Mouse (Mus musculus) bone marrow macrophage, adult 2 months (primary cell): ENCODE results near the gene Kalrn. TPM values are rescaled to one million over a fixed set of nuclear protein-coding genes. Genes with fewer than 3 reads are reported as not detected.

Experiments
- H3K27ac ChIP-seq: 2 replicates; pipeline ENCODE4 v1.5.1; 2012; ENCODE audit warnings: low read depth, low read length; ENCODE audit not compliant: insufficient read depth
- H3K4me1 ChIP-seq: 2 replicates; pipeline ENCODE4 v1.6.1; 2012; ENCODE audit warnings: low read length; ENCODE audit not compliant: control insufficient read depth, insufficient read depth
- H3K4me3 ChIP-seq: 2 replicates; pipeline ENCODE4 v1.5.1; 2012; ENCODE audit warnings: mild to moderate bottlenecking, low read length, moderate library complexity; ENCODE audit not compliant: insufficient read depth
- CTCF ChIP-seq: IDR thresholded peaks from 2 replicates; pipeline ENCODE4 v1.5.1; 2012; ENCODE audit warnings: low read depth, mild to moderate bottlenecking, low read length, moderate library complexity
- POLR2A ChIP-seq: IDR thresholded peaks from 2 replicates; pipeline ENCODE4 v1.6.1; 2012; ENCODE audit warnings: mild to moderate bottlenecking, low read depth, low read length, borderline replicate concordance
- polyA plus RNA-seq: library from polyadenylated mRNA; stranded (reverse); fragments of >200 nt; gene quantifications from 2 replicates; pipeline ENCODE4 v1.2.4, GENCODE M21; 2012; ENCODE audit not compliant: missing spikeins, insufficient read depth, insufficient read length

Gene Kalrn
- polyA plus RNA-seq, 1 experiment = not detected

DNA sequence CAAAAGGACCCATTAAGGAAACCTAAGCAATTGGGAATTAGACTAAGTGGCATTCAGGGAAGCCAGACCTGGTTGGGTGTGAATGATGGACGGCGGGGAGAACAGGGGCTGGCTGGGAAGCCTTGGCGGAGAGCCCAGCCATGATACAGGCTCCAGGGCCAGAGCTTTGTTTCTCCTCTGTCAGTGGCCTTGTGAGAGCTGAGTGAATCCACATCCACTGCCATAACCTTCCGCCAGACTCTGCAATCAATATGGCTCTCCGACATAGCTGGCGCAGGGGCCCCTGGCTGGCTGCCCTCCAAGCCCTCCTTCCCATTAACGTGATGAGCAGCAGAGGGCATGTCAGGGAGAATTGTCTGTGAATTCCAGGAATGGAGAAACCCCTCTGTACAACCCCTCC lies 117.0 kb downstream of the Kalrn start:
- TF ChIP-seq POLR2A = no peak
- TF ChIP-seq CTCF = no peak
- H3K4me1 ChIP-seq = no peaks in the 10 kb centered on the region

GRCm38 (mm10) chr16:34445666-34446065 lies 127.7 kb downstream of the Kalrn start:
- H3K27ac ChIP-seq = no peak overlapping the region
- no peak overlapping the region for H3K4me3 ChIP-seq
- TF ChIP-seq CTCF (no peak), POLR2A (no peak)
- no peaks in the 10 kb centered on the region for H3K4me1 ChIP-seq

More for the DNA sequence above, 117.0 kb downstream of the Kalrn start:
- no peak overlapping the region for H3K4me3 ChIP-seq
- H3K27ac ChIP-seq = no peak overlapping the region

GRCm38 (mm10) chr16:34441704-34442103 lies 131.6 kb downstream of the Kalrn start:
- TF ChIP-seq CTCF = no peak
- no peak for TF ChIP-seq POLR2A
- Histone ChIP-seq H3K4me1 (no peaks in the 10 kb centered on the region), H3K27ac (no peak overlapping the region), H3K4me3 (no peak overlapping the region)

GRCm38 (mm10) chr16:34440994-34441414 lies 132.3 kb downstream of the Kalrn start:
- no peak overlapping the region for H3K4me3 ChIP-seq
- no peak overlapping the region for H3K27ac ChIP-seq
- TF ChIP-seq POLR2A (no peak), CTCF (no peak)
- H3K4me1 ChIP-seq = no peaks in the 10 kb centered on the region

DNA sequence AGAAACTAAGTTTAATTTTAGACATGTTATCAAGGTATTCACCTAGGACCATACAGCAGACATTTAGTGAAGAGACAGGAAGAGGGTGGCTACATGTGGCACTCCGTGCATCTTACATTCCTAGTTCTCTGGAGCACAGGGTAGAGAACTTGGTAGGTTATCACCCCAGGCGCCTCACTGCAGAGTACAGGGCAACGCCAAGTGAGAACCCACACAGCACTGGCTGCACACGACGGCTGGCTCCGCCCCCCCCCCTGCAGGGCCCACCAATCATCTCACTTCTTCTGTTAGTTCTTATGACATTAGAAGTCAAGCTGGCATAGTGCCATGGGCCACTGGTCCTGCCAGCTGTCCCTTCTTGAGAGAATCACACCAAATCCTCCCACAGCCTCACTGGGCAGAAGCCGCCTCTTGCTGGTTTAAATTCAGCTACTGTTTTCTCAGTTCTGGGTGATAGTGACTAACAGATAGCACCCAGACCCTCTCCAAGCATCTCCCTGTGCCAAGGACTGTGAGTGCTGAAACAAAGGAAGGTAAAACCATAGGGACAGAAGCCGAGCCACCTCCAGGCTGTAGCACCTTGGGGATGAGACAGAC lies 133.2 kb downstream of the Kalrn start:
- H3K4me1 ChIP-seq = no peaks in the 10 kb centered on the region
- H3K27ac ChIP-seq = no peak overlapping the region
- no peak overlapping the region for H3K4me3 ChIP-seq
- no peak for TF ChIP-seq CTCF
- TF ChIP-seq POLR2A = no peak

GRCm38 (mm10) chr16:34430131-34430530 lies 143.2 kb downstream of the Kalrn start:
- no peak for TF ChIP-seq POLR2A
- no peak for TF ChIP-seq CTCF
- H3K27ac ChIP-seq = no peak overlapping the region
- no peaks in the 10 kb centered on the region for H3K4me1 ChIP-seq
- no peak overlapping the region for H3K4me3 ChIP-seq

DNA sequence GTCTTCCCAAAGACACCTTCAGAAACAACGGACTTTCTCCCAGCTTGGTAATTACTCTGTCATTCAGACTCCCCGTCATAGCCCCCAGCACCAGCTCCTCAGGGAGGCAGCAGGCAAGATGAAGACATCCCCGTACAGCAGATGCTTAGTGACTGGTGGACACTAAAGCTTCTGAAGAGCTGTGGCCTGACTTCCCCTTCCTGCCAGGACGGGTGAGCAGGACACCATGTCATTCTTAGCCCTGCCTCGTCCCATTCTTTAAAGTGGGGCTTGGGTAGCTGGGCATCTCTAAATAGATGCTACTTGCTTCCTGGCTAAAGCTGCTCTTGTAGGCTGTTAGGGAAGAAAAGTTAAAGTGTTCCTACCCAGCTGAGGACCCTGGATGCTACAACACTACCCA lies 145.7 kb downstream of the Kalrn start:
- Histone ChIP-seq H3K4me1 (no peaks in the 10 kb centered on the region), H3K4me3 (no peak overlapping the region), H3K27ac (no peak overlapping the region)
- no peak for TF ChIP-seq CTCF
- no peak for TF ChIP-seq POLR2A

GRCm38 (mm10) chr16:34421473-34421872 lies 151.9 kb downstream of the Kalrn start:
- Histone ChIP-seq H3K4me3 (no peak overlapping the region), H3K4me1 (no peaks in the 10 kb centered on the region), H3K27ac (no peak overlapping the region)
- TF ChIP-seq POLR2A (no peak), CTCF (no peak)

- no peak for TF ChIP-seq POLR2A
- TF ChIP-seq CTCF = no peak
- Histone ChIP-seq H3K27ac (no peak overlapping the region), H3K4me3 (no peak overlapping the region), H3K4me1 (no peaks in the 10 kb centered on the region)
These were observed 155.4 kb downstream of the Kalrn start for GRCm38 (mm10) chr16:34417966-34418365.

DNA sequence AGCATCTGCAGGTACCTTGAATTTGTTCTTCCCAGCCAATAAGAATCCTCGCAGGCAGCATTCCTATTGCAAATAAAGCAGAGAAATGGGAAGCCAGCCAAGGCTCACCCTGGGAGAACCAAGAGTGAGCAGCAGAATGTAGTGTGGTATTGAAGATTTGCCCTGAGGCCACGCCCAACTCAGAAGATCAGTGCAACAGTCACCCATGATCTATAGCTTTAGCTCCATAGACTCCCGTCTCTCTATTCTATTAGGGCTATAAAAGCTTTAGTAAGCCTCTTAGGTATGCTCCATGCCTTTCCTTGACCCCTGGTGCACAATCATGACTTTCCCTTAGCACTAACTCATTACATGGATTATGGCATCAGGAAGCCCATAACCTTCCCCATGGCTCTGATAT lies 155.9 kb downstream of the Kalrn start:
- Histone ChIP-seq H3K4me3 (no peak overlapping the region), H3K27ac (no peak overlapping the region), H3K4me1 (no peaks in the 10 kb centered on the region)
- TF ChIP-seq CTCF (no peak), POLR2A (no peak)
